Mouse (Mus musculus): ENCODE data around the gene Gde1.

- TF ChIP-seq CTCF (IDR thresholded peaks at IDR 0.05; ENCODE audit: control insufficient read depth, insufficient read depth, low read length), result peak; percentile 89
- TF ChIP-seq POLR2A (IDR thresholded peaks at IDR 0.05; ENCODE audit: borderline replicate concordance, control insufficient read depth, low read depth, low read length), result no peak
Measured at GRCm38 (mm10) chr7:118739975-118740531, 34.5 kb upstream of the Gde1 start, which contains the start of gene Vps35l.

Data from bone marrow, adult 2 months (tissue).